Mouse (Mus musculus): ENCODE results near the gene Gm3415. TPM values are rescaled to one million over a fixed set of nuclear protein-coding genes. Genes with fewer than 3 reads are reported as not detected.

Gm3415 gene
- polyA plus RNA-seq, 1 experiment, result not detected

GRCm38 (mm10) chr5:146584156-146584477 is 28.2 kb downstream of the Gm3415 start:
- no peak for TF ChIP-seq GATA1 (IDR thresholded peaks at IDR 0.05; ENCODE audit: low read length)
- no peak for TF ChIP-seq TAL1 (IDR thresholded peaks at IDR 0.05; ENCODE audit: low read length)
- peaks cover 37% of the 10 kb centered on the region for H3K27me3 ChIP-seq (ENCODE audit: control insufficient read depth)
- H3K4me3 ChIP-seq (replicated peaks), result no peak overlapping the region
- H3K4me1 ChIP-seq (ENCODE audit: control insufficient read depth), result no peaks in the 10 kb centered on the region
- no peaks in the 10 kb centered on the region for H3K9me3 ChIP-seq (ENCODE audit: control insufficient read depth, low read length)
- H3K36me3 ChIP-seq (ENCODE audit: control insufficient read depth), result no peaks in the 10 kb centered on the region

- no peaks in the 10 kb centered on the region for H3K36me3 ChIP-seq (ENCODE audit: control insufficient read depth)
- peak within 1 kb of the TSS; percentile 22 for H3K4me3 ChIP-seq (replicated peaks)
- H3K9me3 ChIP-seq (ENCODE audit: control insufficient read depth, low read length), result no peaks in the 10 kb centered on the region
- TF ChIP-seq GATA1 (IDR thresholded peaks at IDR 0.05; ENCODE audit: low read length) (no peak), TAL1 (IDR thresholded peaks at IDR 0.05; ENCODE audit: low read length) (no peak)
- H3K27me3 ChIP-seq (ENCODE audit: control insufficient read depth), result peaks cover 37% of the 10 kb centered on the region
- no peaks in the 10 kb centered on the region for H3K4me1 ChIP-seq (ENCODE audit: control insufficient read depth)
Observed at GRCm38 (mm10) chr5:146584478-146585306, 28.8 kb downstream of the Gm3415 start, which contains the start of gene Gpr12. TSS of gene Gpr12 (minus strand) at chr5:146585239.

GRCm38 (mm10) chr5:146585307-146585651 is 29.3 kb downstream of the Gm3415 start:
- TF ChIP-seq TAL1 (IDR thresholded peaks at IDR 0.05; ENCODE audit: low read length) (no peak), GATA1 (IDR thresholded peaks at IDR 0.05; ENCODE audit: low read length) (no peak)
- H3K4me3 ChIP-seq (replicated peaks), result no peak overlapping the region
- H3K27me3 ChIP-seq (ENCODE audit: control insufficient read depth), result peaks cover 37% of the 10 kb centered on the region
- H3K4me1 ChIP-seq (ENCODE audit: control insufficient read depth), result no peaks in the 10 kb centered on the region
- no peaks in the 10 kb centered on the region for H3K9me3 ChIP-seq (ENCODE audit: control insufficient read depth, low read length)
- H3K36me3 ChIP-seq (ENCODE audit: control insufficient read depth), result no peaks in the 10 kb centered on the region

- TF ChIP-seq TAL1 (IDR thresholded peaks at IDR 0.05; ENCODE audit: low read length) (no peak), GATA1 (IDR thresholded peaks at IDR 0.05; ENCODE audit: low read length) (no peak)
- H3K27me3 ChIP-seq (ENCODE audit: control insufficient read depth), result peaks cover 37% of the 10 kb centered on the region
- no peaks in the 10 kb centered on the region for H3K4me1 ChIP-seq (ENCODE audit: control insufficient read depth)
- no peaks in the 10 kb centered on the region for H3K36me3 ChIP-seq (ENCODE audit: control insufficient read depth)
- no peaks in the 10 kb centered on the region for H3K9me3 ChIP-seq (ENCODE audit: control insufficient read depth, low read length)
- no peak overlapping the region for H3K4me3 ChIP-seq (replicated peaks)
Observed at GRCm38 (mm10) chr5:146586357-146587070, 30.6 kb downstream of the Gm3415 start.

- Histone ChIP-seq H3K9me3 (ENCODE audit: control insufficient read depth, low read length) (no peaks in the 10 kb centered on the region), H3K4me3 (replicated peaks) (no peak overlapping the region), H3K27me3 (ENCODE audit: control insufficient read depth) (peaks cover 7% of the 10 kb centered on the region; the same call in 1 of the 2 replicates), H3K4me1 (ENCODE audit: control insufficient read depth) (no peaks in the 10 kb centered on the region), H3K36me3 (ENCODE audit: control insufficient read depth) (no peaks in the 10 kb centered on the region)
- TF ChIP-seq TAL1 (IDR thresholded peaks at IDR 0.05; ENCODE audit: low read length), result no peak
- TF ChIP-seq GATA1 (IDR thresholded peaks at IDR 0.05; ENCODE audit: low read length), result no peak
Observed at GRCm38 (mm10) chr5:146590987-146591386, 35.1 kb downstream of the Gm3415 start.

GRCm38 (mm10) chr5:146591636-146592035 is 35.7 kb downstream of the Gm3415 start:
- TF ChIP-seq TAL1 (IDR thresholded peaks at IDR 0.05; ENCODE audit: low read length), result no peak
- no peak for TF ChIP-seq GATA1 (IDR thresholded peaks at IDR 0.05; ENCODE audit: low read length)
- no peaks in the 10 kb centered on the region for H3K9me3 ChIP-seq (ENCODE audit: control insufficient read depth, low read length)
- no peaks in the 10 kb centered on the region for H3K4me1 ChIP-seq (ENCODE audit: control insufficient read depth)
- peaks cover 3% of the 10 kb centered on the region; the same call in 1 of the 2 replicates for H3K27me3 ChIP-seq (ENCODE audit: control insufficient read depth)
- H3K36me3 ChIP-seq (ENCODE audit: control insufficient read depth), result no peaks in the 10 kb centered on the region
- no peak overlapping the region for H3K4me3 ChIP-seq (replicated peaks)

GRCm38 (mm10) chr5:146592580-146592979 is 36.6 kb downstream of the Gm3415 start:
- Histone ChIP-seq H3K9me3 (ENCODE audit: control insufficient read depth, low read length) (no peaks in the 10 kb centered on the region), H3K36me3 (ENCODE audit: control insufficient read depth) (no peaks in the 10 kb centered on the region), H3K27me3 (ENCODE audit: control insufficient read depth) (no peaks in the 10 kb centered on the region), H3K4me1 (ENCODE audit: control insufficient read depth) (no peaks in the 10 kb centered on the region), H3K4me3 (replicated peaks) (no peak overlapping the region)
- TF ChIP-seq TAL1 (IDR thresholded peaks at IDR 0.05; ENCODE audit: low read length) (no peak), GATA1 (IDR thresholded peaks at IDR 0.05; ENCODE audit: low read length) (no peak)

GRCm38 (mm10) chr5:146596612-146597502 is 40.9 kb downstream of the Gm3415 start:
- no peaks in the 10 kb centered on the region for H3K4me1 ChIP-seq (ENCODE audit: control insufficient read depth)
- TF ChIP-seq TAL1 (IDR thresholded peaks at IDR 0.05; ENCODE audit: low read length), result no peak
- no peak for TF ChIP-seq GATA1 (IDR thresholded peaks at IDR 0.05; ENCODE audit: low read length)
- no peaks in the 10 kb centered on the region for H3K27me3 ChIP-seq (ENCODE audit: control insufficient read depth)
- H3K36me3 ChIP-seq (ENCODE audit: control insufficient read depth), result no peaks in the 10 kb centered on the region
- 0 out of 2 replicates have a peak, but pooled peaks cover 2% of the 10 kb centered on the region for H3K9me3 ChIP-seq (ENCODE audit: control insufficient read depth, low read length)
- H3K4me3 ChIP-seq (replicated peaks), result no peak overlapping the region
